Mouse (Mus musculus): Measurements from ENCODE around the gene Ttll11. TPM values are rescaled to one million over a fixed set of nuclear protein-coding genes. Genes with fewer than 3 reads are reported as not detected.

Ttll11 gene
- polyA plus RNA-seq, 1 experiment from 2014 or later = 1.00 TPM

GRCm38 (mm10) chr2:35869165-35869564, 110.5 kb downstream of the Ttll11 start:
- WGBS = 58% methylated on average over 2 of the region's 2 CpGs
- no peaks in the 10 kb centered on the region for H3K9me3 ChIP-seq (ENCODE audit: control insufficient read depth, low read length)
- no peak overlapping the region for H3K27ac ChIP-seq (replicated peaks in 1 of 2; ENCODE audit: control insufficient read depth in 1 of 2, insufficient read depth in 1 of 2, low read depth in 2 of 2, low read length in 2 of 2)
- H3K36me3 ChIP-seq (ENCODE audit: control insufficient read depth, insufficient read depth, low read length) = no peaks in the 10 kb centered on the region
- no peaks in the 10 kb centered on the region for H3K27me3 ChIP-seq (ENCODE audit: control insufficient read depth, insufficient read depth, low read length)
- no peak overlapping the region for H3K4me2 ChIP-seq (ENCODE audit: low read length)
- no peak overlapping the region for H3K4me3 ChIP-seq (ENCODE audit: control insufficient read depth in 1 of 2, insufficient read depth in 1 of 2, low read depth in 1 of 2, low read length in 2 of 2)
- H3K9ac ChIP-seq (ENCODE audit: low read length) = no peak overlapping the region
- no peaks in the 10 kb centered on the region for H3K4me1 ChIP-seq (ENCODE audit: control insufficient read depth in 2 of 2, insufficient read depth in 2 of 2, low read length in 2 of 2)
- ATAC-seq (ENCODE audit: insufficient number of reproducible peaks, insufficient read depth, low FRiP score, low read depth) = no peak

- ATAC-seq (ENCODE audit: insufficient number of reproducible peaks, insufficient read depth, low FRiP score, low read depth) = no peak
- Histone ChIP-seq H3K4me2 (ENCODE audit: low read length) (no peak overlapping the region), H3K27ac (replicated peaks in 1 of 2; ENCODE audit: control insufficient read depth in 1 of 2, insufficient read depth in 1 of 2, low read depth in 2 of 2, low read length in 2 of 2) (no peak overlapping the region), H3K9me3 (ENCODE audit: control insufficient read depth, low read length) (no peaks in the 10 kb centered on the region), H3K4me3 (ENCODE audit: control insufficient read depth in 1 of 2, insufficient read depth in 1 of 2, low read depth in 1 of 2, low read length in 2 of 2) (no peak overlapping the region), H3K36me3 (ENCODE audit: control insufficient read depth, insufficient read depth, low read length) (no peaks in the 10 kb centered on the region), H3K27me3 (ENCODE audit: control insufficient read depth, insufficient read depth, low read length) (no peaks in the 10 kb centered on the region), H3K4me1 (ENCODE audit: control insufficient read depth in 2 of 2, insufficient read depth in 2 of 2, low read length in 2 of 2) (peaks cover 15 to 19% of the 10 kb centered on the region in 2 experiments), H3K9ac (ENCODE audit: low read length) (no peak overlapping the region)
- WGBS = 74% methylated on average over 4 of the region's 4 CpGs
Observed at GRCm38 (mm10) chr2:35863284-35863683, 116.4 kb downstream of the Ttll11 start.

GRCm38 (mm10) chr2:35861185-35861584, 118.5 kb downstream of the Ttll11 start:
- H3K9ac ChIP-seq (ENCODE audit: low read length) = no peak overlapping the region
- H3K36me3 ChIP-seq (ENCODE audit: control insufficient read depth, insufficient read depth, low read length) = no peaks in the 10 kb centered on the region
- H3K27me3 ChIP-seq (ENCODE audit: control insufficient read depth, insufficient read depth, low read length) = no peaks in the 10 kb centered on the region
- ATAC-seq (ENCODE audit: insufficient number of reproducible peaks, insufficient read depth, low FRiP score, low read depth) = 0 out of 2 replicates have a peak, but pooled peaks have one; percentile 20
- H3K4me1 ChIP-seq (ENCODE audit: control insufficient read depth in 2 of 2, insufficient read depth in 2 of 2, low read length in 2 of 2) = peaks cover 15 to 24% of the 10 kb centered on the region in 2 experiments
- H3K4me2 ChIP-seq (ENCODE audit: low read length) = no peak overlapping the region
- H3K9me3 ChIP-seq (ENCODE audit: control insufficient read depth, low read length) = no peaks in the 10 kb centered on the region
- WGBS = 49% methylated on average over 7 of the region's 7 CpGs
- H3K4me3 ChIP-seq (ENCODE audit: control insufficient read depth in 1 of 2, insufficient read depth in 1 of 2, low read depth in 1 of 2, low read length in 2 of 2) = no peak overlapping the region
- H3K27ac ChIP-seq (replicated peaks in 1 of 2; ENCODE audit: control insufficient read depth in 1 of 2, insufficient read depth in 1 of 2, low read depth in 2 of 2, low read length in 2 of 2) = peak overlapping the region; percentile 24 to 48; a peak in 1 of 4 replicates

GRCm38 (mm10) chr2:35860394-35860744, 119.3 kb downstream of the Ttll11 start:
- Histone ChIP-seq H3K4me3 (ENCODE audit: control insufficient read depth in 1 of 2, insufficient read depth in 1 of 2, low read depth in 1 of 2, low read length in 2 of 2) (no peak overlapping the region), H3K36me3 (ENCODE audit: control insufficient read depth, insufficient read depth, low read length) (no peaks in the 10 kb centered on the region), H3K27me3 (ENCODE audit: control insufficient read depth, insufficient read depth, low read length) (no peaks in the 10 kb centered on the region), H3K9me3 (ENCODE audit: control insufficient read depth, low read length) (no peaks in the 10 kb centered on the region), H3K4me2 (ENCODE audit: low read length) (peak overlapping the region; percentile 7; the same call in 1 of the 2 replicates), H3K4me1 (ENCODE audit: control insufficient read depth in 2 of 2, insufficient read depth in 2 of 2, low read length in 2 of 2) (peaks cover 15 to 24% of the 10 kb centered on the region in 2 experiments), H3K9ac (ENCODE audit: low read length) (no peak overlapping the region), H3K27ac (replicated peaks in 1 of 2; ENCODE audit: control insufficient read depth in 1 of 2, insufficient read depth in 1 of 2, low read depth in 2 of 2, low read length in 2 of 2) (peak overlapping the region in 1 of 2 experiments; percentile 48; a peak in 1 of 4 replicates)
- ATAC-seq (ENCODE audit: insufficient number of reproducible peaks, insufficient read depth, low FRiP score, low read depth) = no peak; the same call in 1 of the 2 replicates
- 10% methylated on average over 10 of the region's 10 CpGs for WGBS

GRCm38 (mm10) chr2:35859708-35860393, 119.9 kb downstream of the Ttll11 start:
- peak overlapping the region; percentile 7; the same call in 1 of the 2 replicates for H3K4me2 ChIP-seq (ENCODE audit: low read length)
- H3K36me3 ChIP-seq (ENCODE audit: control insufficient read depth, insufficient read depth, low read length) = no peaks in the 10 kb centered on the region
- peak overlapping the region in 1 of 2 experiments; percentile 48; a peak in 1 of 4 replicates for H3K27ac ChIP-seq (replicated peaks in 1 of 2; ENCODE audit: control insufficient read depth in 1 of 2, insufficient read depth in 1 of 2, low read depth in 2 of 2, low read length in 2 of 2)
- no peaks in the 10 kb centered on the region for H3K9me3 ChIP-seq (ENCODE audit: control insufficient read depth, low read length)
- ATAC-seq (ENCODE audit: insufficient number of reproducible peaks, insufficient read depth, low FRiP score, low read depth) = no peak
- WGBS = 51% methylated on average over 7 of the region's 7 CpGs
- H3K4me1 ChIP-seq (ENCODE audit: control insufficient read depth in 2 of 2, insufficient read depth in 2 of 2, low read length in 2 of 2) = peaks cover 15 to 24% of the 10 kb centered on the region in 2 experiments
- no peaks in the 10 kb centered on the region for H3K27me3 ChIP-seq (ENCODE audit: control insufficient read depth, insufficient read depth, low read length)
- H3K4me3 ChIP-seq (ENCODE audit: control insufficient read depth in 1 of 2, insufficient read depth in 1 of 2, low read depth in 1 of 2, low read length in 2 of 2) = no peak overlapping the region
- H3K9ac ChIP-seq (ENCODE audit: low read length) = no peak overlapping the region

GRCm38 (mm10) chr2:35858281-35858680, 121.4 kb downstream of the Ttll11 start:
- 58% methylated on average over 6 of the region's 6 CpGs for WGBS
- no peak for ATAC-seq (ENCODE audit: insufficient number of reproducible peaks, insufficient read depth, low FRiP score, low read depth)

GRCm38 (mm10) chr2:35856901-35857300, 122.8 kb downstream of the Ttll11 start:
- Histone ChIP-seq H3K9me3 (ENCODE audit: control insufficient read depth, low read length) (no peaks in the 10 kb centered on the region), H3K4me1 (ENCODE audit: control insufficient read depth in 2 of 2, insufficient read depth in 2 of 2, low read length in 2 of 2) (peaks cover 21 to 29% of the 10 kb centered on the region in 2 experiments), H3K27ac (replicated peaks in 1 of 2; ENCODE audit: control insufficient read depth in 1 of 2, insufficient read depth in 1 of 2, low read depth in 2 of 2, low read length in 2 of 2) (no peak overlapping the region), H3K36me3 (ENCODE audit: control insufficient read depth, insufficient read depth, low read length) (no peaks in the 10 kb centered on the region), H3K9ac (ENCODE audit: low read length) (no peak overlapping the region), H3K27me3 (ENCODE audit: control insufficient read depth, insufficient read depth, low read length) (no peaks in the 10 kb centered on the region), H3K4me3 (ENCODE audit: control insufficient read depth in 1 of 2, insufficient read depth in 1 of 2, low read depth in 1 of 2, low read length in 2 of 2) (no peak overlapping the region), H3K4me2 (ENCODE audit: low read length) (no peak overlapping the region)
- ATAC-seq (ENCODE audit: insufficient number of reproducible peaks, insufficient read depth, low FRiP score, low read depth) = no peak
- 82% methylated on average over 2 of the region's 2 CpGs for WGBS

More at GRCm38 (mm10) chr2:35858281-35858680, 121.4 kb downstream of the Ttll11 start:
- Histone ChIP-seq H3K36me3 (ENCODE audit: control insufficient read depth, insufficient read depth, low read length) (no peaks in the 10 kb centered on the region), H3K4me3 (ENCODE audit: control insufficient read depth in 1 of 2, insufficient read depth in 1 of 2, low read depth in 1 of 2, low read length in 2 of 2) (no peak overlapping the region), H3K9me3 (ENCODE audit: control insufficient read depth, low read length) (no peaks in the 10 kb centered on the region), H3K27me3 (ENCODE audit: control insufficient read depth, insufficient read depth, low read length) (no peaks in the 10 kb centered on the region), H3K9ac (ENCODE audit: low read length) (no peak overlapping the region), H3K4me2 (ENCODE audit: low read length) (no peak overlapping the region), H3K27ac (replicated peaks in 1 of 2; ENCODE audit: control insufficient read depth in 1 of 2, insufficient read depth in 1 of 2, low read depth in 2 of 2, low read length in 2 of 2) (no peak overlapping the region), H3K4me1 (ENCODE audit: control insufficient read depth in 2 of 2, insufficient read depth in 2 of 2, low read length in 2 of 2) (peaks cover 15 to 24% of the 10 kb centered on the region in 2 experiments)
